Mouse (Mus musculus) G1E (cell line): ENCODE results near the gene F7. TPM values are rescaled to one million over a fixed set of nuclear protein-coding genes. Genes with fewer than 3 reads are reported as not detected.
A peak's percentile ranks its signal among the peaks of the same experiment; 100 is the strongest.
"Not testable (repeated sequence)": the region's sequence is repeated elsewhere in the genome, so short reads cannot be mapped to it uniquely, and the experiment has no call there.

ENCODE experiments used
- ATAC-seq: 2 replicates; pipeline ENCODE4 v1.8.0; 2016; ENCODE audit warnings: mild to moderate bottlenecking; ENCODE audit not compliant: insufficient number of reproducible peaks, poor library complexity, low FRiP score, severe bottlenecking; ENCODE audit errors: extremely low read depth
- DNase-seq: peaks from one replicate; pipeline ENCODE4 v3.0.0; 2012; ENCODE audit warnings: low spot score
- H3K27me3 ChIP-seq: 2 replicates; pipeline ENCODE4 v1.6.1; 2012; ENCODE audit warnings: mild to moderate bottlenecking, low read length, inconsistent platforms; ENCODE audit not compliant: insufficient read depth
- H3K36me3 ChIP-seq: replicated peaks from 2 replicates; pipeline ENCODE3; 2012; ENCODE audit warnings: mild to moderate bottlenecking, inconsistent platforms
- H3K4me1 ChIP-seq: 2 replicates; pipeline ENCODE4 v1.6.1; 2012; ENCODE audit warnings: low read depth, low read length, inconsistent platforms, mixed read lengths; ENCODE audit not compliant: insufficient read depth
- H3K4me3 ChIP-seq: 2 replicates; pipeline ENCODE4 v1.5.1; 2012; ENCODE audit warnings: low read depth, mild to moderate bottlenecking, inconsistent platforms, low read length, moderate library complexity, mixed read lengths
- H3K9me3 ChIP-seq: replicated peaks from 2 replicates; pipeline ENCODE4 v1.6.1; 2012; ENCODE audit warnings: inconsistent platforms
- CTCF ChIP-seq: IDR thresholded peaks from 2 replicates; pipeline ENCODE4 v1.5.1; 2012; ENCODE audit warnings: low read depth, low read length, inconsistent platforms, mixed read lengths
- GATA1 ChIP-seq: IDR thresholded peaks from 2 replicates; pipeline ENCODE4 v1.6.1; 2012; ENCODE audit warnings: borderline replicate concordance, low read length, inconsistent platforms, mixed read lengths
- GATA2 ChIP-seq: IDR thresholded peaks from 2 replicates; pipeline ENCODE4 v1.6.1; 2012; ENCODE audit warnings: low read depth, low read length, inconsistent platforms, borderline replicate concordance
- POLR2AphosphoS5 ChIP-seq: IDR thresholded peaks from 2 replicates; pipeline ENCODE4 v1.6.1; 2012; ENCODE audit warnings: low read depth, low read length, inconsistent platforms; ENCODE audit not compliant: insufficient replicate concordance
- TAL1 ChIP-seq: conservative IDR thresholded peaks from 2 replicates; pipeline ENCODE4 v1.6.1; 2012; ENCODE audit warnings: low read depth, low read length, inconsistent platforms, mixed read lengths
- polyA plus RNA-seq: library from polyadenylated mRNA; stranded (reverse); fragments of >175 nt; gene quantifications from 2 replicates; pipeline ENCODE4 v1.2.3, GENCODE M21; 2012
- total RNA-seq, 2 experiments: library from RNA; stranded (forward) in 1 of 2; stranded (reverse) in 1 of 2; fragments of 200-1000 nt in 1 of 2; fragments of >200 nt in 1 of 2; fragmentation: Nextera tagmentation in 1 of 2; gene quantifications; 2 replicates each; pipeline ENCODE4 v1.2.3; 2014 to 2017

The F7 gene
- total and polyA plus RNA-seq, 3 experiments = 0.05 TPM; not detected in 2

DNA sequence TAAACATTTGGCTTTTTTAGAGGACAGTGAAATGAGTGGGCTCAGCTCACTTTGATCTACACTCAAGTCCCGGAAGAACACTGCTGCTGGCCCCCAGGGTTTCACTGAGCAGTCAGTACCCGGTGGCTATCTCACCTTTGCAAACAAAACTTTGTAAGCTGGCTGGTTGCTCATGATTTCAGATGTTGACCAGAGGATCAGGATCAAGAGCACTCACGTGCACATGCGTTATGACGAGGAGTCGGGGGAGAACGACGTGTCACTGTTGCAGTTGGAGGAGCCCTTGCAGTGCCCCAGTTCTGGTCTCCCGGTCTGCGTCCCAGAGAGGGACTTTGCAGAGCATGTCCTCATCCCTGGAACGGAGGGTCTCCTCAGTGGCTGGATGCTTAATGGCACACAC, 47.4 kb downstream of the F7 start:
- peaks cover 57% of the 10 kb centered on the region for H3K36me3 ChIP-seq
- no peak for ATAC-seq

DNA sequence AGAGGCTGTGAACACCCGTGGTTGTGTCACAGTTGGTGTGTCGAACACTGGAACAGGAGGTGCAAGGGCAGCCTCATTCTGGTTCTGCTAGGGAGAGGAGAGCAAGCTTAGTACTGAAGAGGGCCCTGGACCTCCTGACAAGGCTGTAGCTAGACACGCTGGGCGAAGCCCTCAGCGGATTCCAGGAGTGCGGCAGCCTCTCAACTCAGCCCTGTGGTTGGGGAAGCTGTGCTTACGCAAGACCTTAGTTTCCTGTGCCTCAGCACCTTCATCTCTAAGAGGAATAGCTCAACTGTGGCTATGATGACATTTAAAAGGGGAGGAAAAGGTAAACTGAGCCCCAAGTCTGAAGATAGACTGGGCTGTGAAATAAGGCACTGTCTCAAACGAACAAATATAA, 49.2 kb downstream of the F7 start:
- TF ChIP-seq CTCF = no peak
- no peak for TF ChIP-seq GATA1
- TF ChIP-seq POLR2AphosphoS5 = no peak
- TF ChIP-seq TAL1 = no peak
- no peak for TF ChIP-seq GATA2
- no peak for DNase-seq
- ATAC-seq = no peak
- no peaks in the 10 kb centered on the region for H3K4me1 ChIP-seq
- H3K27me3 ChIP-seq = no peaks in the 10 kb centered on the region
- peaks cover 75% of the 10 kb centered on the region for H3K36me3 ChIP-seq
- H3K4me3 ChIP-seq = no peak overlapping the region
- H3K9me3 ChIP-seq = no peaks in the 10 kb centered on the region

More for the DNA sequence above, 47.4 kb downstream of the F7 start:
- Histone ChIP-seq H3K4me1 (no peaks in the 10 kb centered on the region), H3K9me3 (no peaks in the 10 kb centered on the region), H3K27me3 (no peaks in the 10 kb centered on the region), H3K4me3 (no peak overlapping the region)
- no peak for DNase-seq
- no peak for TF ChIP-seq POLR2AphosphoS5
- no peak for TF ChIP-seq GATA1
- TF ChIP-seq TAL1 = no peak
- TF ChIP-seq CTCF = no peak
- TF ChIP-seq GATA2 = no peak

DNA sequence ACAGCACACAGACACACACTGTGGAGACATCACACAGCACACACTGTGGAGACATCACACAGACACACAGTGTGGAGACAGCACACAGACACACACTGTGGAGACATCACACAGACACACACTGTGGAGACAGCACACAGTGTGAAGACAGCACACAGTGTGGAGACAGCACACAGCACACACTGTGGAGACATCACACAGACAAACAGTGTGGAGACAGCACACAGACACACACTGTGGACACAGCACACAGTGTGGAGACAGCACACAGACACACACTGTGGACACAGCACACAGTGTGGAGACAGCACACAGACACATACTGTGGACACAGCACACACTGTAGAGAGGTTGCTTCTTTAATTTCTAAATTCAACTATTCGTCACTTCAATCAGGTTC, 49.7 kb downstream of the F7 start:
- H3K27me3 ChIP-seq, H3K4me1 ChIP-seq, DNase-seq, ATAC-seq, H3K4me3 ChIP-seq, H3K9me3 ChIP-seq: not testable (repeated sequence)
- peaks cover 80% of the 10 kb centered on the region for H3K36me3 ChIP-seq
- peak; percentile 54; the same call in 1 of the 2 replicates for TF ChIP-seq POLR2AphosphoS5

DNA sequence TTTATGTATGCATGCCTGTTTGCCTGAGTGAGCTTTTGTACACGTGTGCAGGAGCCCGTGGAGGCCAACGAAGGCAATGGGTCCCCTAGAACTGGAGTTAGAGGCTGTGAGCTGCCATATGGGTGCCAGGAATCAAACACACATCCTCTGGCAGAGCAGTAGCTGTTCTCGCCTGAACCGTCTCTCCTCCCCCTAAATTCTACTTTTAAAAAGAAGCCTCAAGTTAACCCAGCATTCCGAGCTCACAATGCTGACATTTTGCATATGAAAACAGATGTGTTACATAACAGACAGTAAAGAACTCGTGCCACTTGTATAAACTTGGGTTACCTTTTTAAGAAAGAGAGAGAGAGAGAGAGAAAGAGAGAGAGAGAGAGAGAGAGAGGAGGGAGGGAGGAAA, 51.7 kb downstream of the F7 start:
- no peak for DNase-seq
- peaks cover 100% of the 10 kb centered on the region for H3K36me3 ChIP-seq
- H3K27me3 ChIP-seq = no peaks in the 10 kb centered on the region
- ATAC-seq = no peak
- no peaks in the 10 kb centered on the region for H3K9me3 ChIP-seq
- TF ChIP-seq GATA1 (no peak), POLR2AphosphoS5 (no peak), GATA2 (no peak), TAL1 (no peak), CTCF (no peak)
- H3K4me1 ChIP-seq = no peaks in the 10 kb centered on the region
- H3K4me3 ChIP-seq = no peak overlapping the region

Other genes starting within 250 kb of the F7 start
- not detected in 2 replicates for gene Mcf2l, start 152.2 kb upstream of the F7 start, total RNA-seq (2014; fragmentation: Nextera tagmentation)
- gene Mcf2l, start 152.2 kb upstream of the F7 start, total RNA-seq (2017) = 0.49 TPM in 1 of 2 replicates, not detected in the other
- gene Mcf2l, start 152.2 kb upstream of the F7 start, polyA plus RNA-seq = 0.01 TPM in 1 of 2 replicates, not detected in the other
- gene F10, start 11.3 kb downstream of the F7 start, total RNA-seq (2014; fragmentation: Nextera tagmentation) = not detected in 2 replicates
- 0.33 TPM in 1 of 2 replicates, not detected in the other for gene F10, start 11.3 kb downstream of the F7 start, total RNA-seq (2017)
- gene F10, start 11.3 kb downstream of the F7 start, polyA plus RNA-seq = not detected in 2 replicates
- gene Proz, start 34.9 kb downstream of the F7 start, total RNA-seq (2014; fragmentation: Nextera tagmentation) = not detected in 2 replicates
- gene Proz, start 34.9 kb downstream of the F7 start, total RNA-seq (2017) = 0.05 and 0.12 TPM in 2 replicates
- gene Proz, start 34.9 kb downstream of the F7 start, polyA plus RNA-seq = not detected in 2 replicates
- 21.6 and 26.3 TPM in 2 replicates for gene Pcid2, start 79.4 kb downstream of the F7 start, total RNA-seq (2014; fragmentation: Nextera tagmentation)
- 19.6 and 22.2 TPM in 2 replicates for gene Pcid2, start 79.4 kb downstream of the F7 start, total RNA-seq (2017)
- 9.8 and 11.6 TPM in 2 replicates for gene Pcid2, start 79.4 kb downstream of the F7 start, polyA plus RNA-seq
- gene Cul4a, start 79.6 kb downstream of the F7 start, total RNA-seq (2014; fragmentation: Nextera tagmentation) = 122 and 167 TPM in 2 replicates
- gene Cul4a, start 79.6 kb downstream of the F7 start, total RNA-seq (2017) = 113 and 115 TPM in 2 replicates
- 43.4 and 54.1 TPM in 2 replicates for gene Cul4a, start 79.6 kb downstream of the F7 start, polyA plus RNA-seq
- 206 and 208 TPM in 2 replicates for gene Lamp1, start 133.1 kb downstream of the F7 start, total RNA-seq (2014; fragmentation: Nextera tagmentation)
- gene Lamp1, start 133.1 kb downstream of the F7 start, total RNA-seq (2017) = 458 and 554 TPM in 2 replicates
- 150 and 233 TPM in 2 replicates for gene Lamp1, start 133.1 kb downstream of the F7 start, polyA plus RNA-seq
- 11.5 and 17.4 TPM in 2 replicates for gene Grtp1, start 174.6 kb downstream of the F7 start, total RNA-seq (2014; fragmentation: Nextera tagmentation)
- gene Grtp1, start 174.6 kb downstream of the F7 start, total RNA-seq (2017) = 5.7 and 7.4 TPM in 2 replicates
- gene Grtp1, start 174.6 kb downstream of the F7 start, polyA plus RNA-seq = 10.7 and 12.0 TPM in 2 replicates
- not detected in 2 replicates for gene Adprhl1, start 228.1 kb downstream of the F7 start, total RNA-seq (2014; fragmentation: Nextera tagmentation)
- 0.06 and 0.22 TPM in 2 replicates for gene Adprhl1, start 228.1 kb downstream of the F7 start, total RNA-seq (2017)
- not detected in 2 replicates for gene Adprhl1, start 228.1 kb downstream of the F7 start, polyA plus RNA-seq